Mouse (Mus musculus) C2C12 (cell line): ENCODE measurements around the gene Hecw2. TPM values are rescaled to one million over a fixed set of nuclear protein-coding genes. Genes with fewer than 3 reads are reported as not detected.

Experiments
- H3K27me3 ChIP-seq: one replicate; pipeline ENCODE4 v1.6.1; 2011; ENCODE audit not compliant: control insufficient read depth, insufficient read depth, insufficient read length
- H3K36me3 ChIP-seq: one replicate; pipeline ENCODE4 v1.6.1; 2011; ENCODE audit not compliant: control insufficient read depth, insufficient read depth
- H3K4me3 ChIP-seq: one replicate; pipeline ENCODE4 v1.5.1; 2011; ENCODE audit warnings: mild to moderate bottlenecking, control low read depth; ENCODE audit not compliant: poor library complexity, insufficient read depth, severe bottlenecking
- H3K79me2 ChIP-seq: one replicate; pipeline ENCODE4 v1.6.1; 2011; ENCODE audit not compliant: control insufficient read depth, insufficient read depth
- H3K79me3 ChIP-seq: one replicate; pipeline ENCODE4 v1.6.1; 2011; ENCODE audit warnings: low read depth, control low read depth
- H3ac ChIP-seq: one replicate; pipeline ENCODE3; 2011; ENCODE audit warnings: low read depth; ENCODE audit not compliant: control insufficient read depth, insufficient read length
- CEBPB ChIP-seq: IDR thresholded peaks from one replicate; pipeline ENCODE4 v1.6.1; 2011; ENCODE audit warnings: low read depth, mild to moderate bottlenecking, control low read depth, moderate library complexity
- CTCF ChIP-seq: IDR thresholded peaks from one replicate; pipeline ENCODE4 v1.5.1; 2011; ENCODE audit not compliant: control insufficient read depth, insufficient read depth, insufficient read length
- FOSL1 ChIP-seq: IDR thresholded peaks from one replicate; pipeline ENCODE4 v1.8.0; 2011; ENCODE audit warnings: mild to moderate bottlenecking, low read length; ENCODE audit not compliant: poor library complexity, insufficient read depth, severe bottlenecking
- MAX ChIP-seq: IDR thresholded peaks from one replicate; pipeline ENCODE4 v1.6.1; 2011; ENCODE audit warnings: mild to moderate bottlenecking, control low read depth
- MYOD1 ChIP-seq: IDR thresholded peaks from one replicate; pipeline ENCODE4 v1.6.1; 2011; ENCODE audit warnings: low read depth; ENCODE audit not compliant: control insufficient read depth, insufficient read length
- MYOG ChIP-seq: IDR thresholded peaks from one replicate; pipeline ENCODE4 v1.6.1; 2011; ENCODE audit not compliant: control insufficient read depth, insufficient read length; ENCODE audit errors: extremely low read depth
- USF1 ChIP-seq: IDR thresholded peaks from one replicate; pipeline ENCODE4 v1.6.1; 2011; ENCODE audit warnings: low read depth, mild to moderate bottlenecking, control low read depth, moderate library complexity
- polyA plus RNA-seq: library from polyadenylated mRNA; unstranded; fragments of >200 nt; fragmentation: generic; extraction: Trizol; gene quantifications from one replicate; pipeline ENCODE4 v1.2.1, GENCODE M21; 2012; ENCODE audit warnings: missing spikeins

The Hecw2 gene
- polyA plus RNA-seq, 1 experiment, result 1.2 TPM

DNA sequence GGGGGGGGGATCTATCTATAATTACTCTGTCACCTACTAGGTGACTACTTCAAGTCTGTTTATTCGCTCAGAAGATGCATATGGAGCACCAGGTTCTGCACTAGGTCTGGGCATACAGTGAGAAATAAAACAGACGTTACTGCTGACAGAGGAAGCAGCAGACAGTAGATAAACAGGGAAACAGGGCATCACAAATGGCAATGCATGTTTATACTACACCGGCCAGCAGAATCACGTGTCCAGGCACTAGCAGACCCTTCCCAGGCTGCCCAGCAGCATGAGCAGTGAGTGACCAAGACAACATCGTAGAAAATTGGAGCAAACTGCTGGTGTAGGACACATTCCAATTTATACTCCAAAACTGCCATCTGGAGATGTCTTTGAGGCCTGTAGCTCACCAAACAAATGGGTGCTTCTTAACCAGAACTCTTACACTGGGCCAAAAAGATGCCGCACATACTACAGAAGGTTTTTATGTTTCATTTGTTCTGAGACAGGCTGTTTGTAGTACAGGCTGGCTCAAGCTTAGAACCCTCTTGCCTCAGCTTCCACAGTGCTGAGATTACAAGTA is 41.7 kb downstream of the Hecw2 start:
- Histone ChIP-seq H3K79me2 (no peaks in the 10 kb centered on the region), H3ac (no peak overlapping the region), H3K27me3 (no peaks in the 10 kb centered on the region), H3K4me3 (no peak overlapping the region), H3K36me3 (no peaks in the 10 kb centered on the region), H3K79me3 (no peaks in the 10 kb centered on the region)
- TF ChIP-seq MYOG (no peak), CTCF (no peak)

- TF ChIP-seq CTCF, result no peak
- TF ChIP-seq FOSL1, result no peak
- TF ChIP-seq MAX, result no peak
- TF ChIP-seq CEBPB, result no peak
- TF ChIP-seq MYOD1, result no peak
- TF ChIP-seq MYOG, result no peak
- no peak for TF ChIP-seq USF1
Measured at GRCm38 (mm10) chr1:54145106-54145505, 49.9 kb downstream of the Hecw2 start.

GRCm38 (mm10) chr1:54133802-54134436 is 61.0 kb downstream of the Hecw2 start:
- no peaks in the 10 kb centered on the region for H3K36me3 ChIP-seq
- no peaks in the 10 kb centered on the region for H3K79me2 ChIP-seq
- no peaks in the 10 kb centered on the region for H3K27me3 ChIP-seq
- no peaks in the 10 kb centered on the region for H3K79me3 ChIP-seq
- no peak overlapping the region for H3ac ChIP-seq
- no peak overlapping the region for H3K4me3 ChIP-seq
- TF ChIP-seq MYOG, result no peak

More at GRCm38 (mm10) chr1:54145106-54145505, 49.9 kb downstream of the Hecw2 start:
- Histone ChIP-seq H3K4me3 (no peak overlapping the region), H3K36me3 (no peaks in the 10 kb centered on the region), H3ac (no peak overlapping the region), H3K79me2 (no peaks in the 10 kb centered on the region), H3K27me3 (no peaks in the 10 kb centered on the region), H3K79me3 (no peaks in the 10 kb centered on the region)

DNA sequence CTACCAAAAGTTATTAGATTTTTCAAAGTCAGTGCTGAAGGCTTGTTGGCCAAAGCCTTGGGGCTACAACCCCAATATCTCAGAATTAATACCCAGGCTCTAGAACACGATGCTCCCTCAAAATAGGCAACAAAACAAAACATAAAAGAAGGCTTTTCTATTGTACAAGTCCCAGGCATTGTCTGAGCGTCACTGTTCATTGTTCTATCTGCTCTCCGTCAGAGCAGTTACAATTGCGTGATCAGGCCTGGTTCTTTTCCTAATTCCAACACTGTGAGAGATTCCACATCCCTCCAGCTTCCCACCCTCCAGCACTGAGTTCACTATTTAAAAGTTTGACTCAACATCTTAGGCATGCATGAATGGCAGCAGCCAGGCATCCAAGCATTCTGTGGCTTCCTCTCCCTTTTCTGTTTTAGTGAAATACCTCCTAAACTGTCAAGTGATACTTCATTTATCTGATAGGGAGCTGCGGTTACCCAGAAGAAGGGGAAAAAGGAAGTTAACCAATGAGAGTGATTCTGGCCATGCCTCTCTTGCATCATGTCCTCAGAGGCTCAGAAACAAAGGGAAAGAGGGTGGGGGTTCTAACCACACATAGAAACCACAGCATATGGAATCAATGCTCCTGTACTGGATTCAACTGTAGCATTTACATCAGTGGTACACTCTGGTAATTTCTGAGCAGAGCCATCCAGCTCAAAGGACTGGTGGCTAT is 66.1 kb downstream of the Hecw2 start:
- TF ChIP-seq CEBPB, result peak; percentile 96
- TF ChIP-seq FOSL1, result no peak
- no peak for TF ChIP-seq CTCF
- Histone ChIP-seq H3K79me2 (no peaks in the 10 kb centered on the region), H3K27me3 (no peaks in the 10 kb centered on the region), H3K36me3 (no peaks in the 10 kb centered on the region), H3ac (no peak overlapping the region), H3K4me3 (no peak overlapping the region), H3K79me3 (no peaks in the 10 kb centered on the region)

GRCm38 (mm10) chr1:54126991-54127742 is 67.8 kb downstream of the Hecw2 start:
- H3K79me3 ChIP-seq, result no peaks in the 10 kb centered on the region
- no peak overlapping the region for H3K4me3 ChIP-seq
- no peak overlapping the region for H3ac ChIP-seq
- H3K27me3 ChIP-seq, result no peaks in the 10 kb centered on the region
- no peaks in the 10 kb centered on the region for H3K79me2 ChIP-seq
- H3K36me3 ChIP-seq, result no peaks in the 10 kb centered on the region
- no peak for TF ChIP-seq MYOD1
- TF ChIP-seq CTCF, result no peak
- no peak for TF ChIP-seq MYOG
- TF ChIP-seq USF1, result no peak
- TF ChIP-seq FOSL1, result no peak
- no peak for TF ChIP-seq MAX
- no peak for TF ChIP-seq CEBPB

- Histone ChIP-seq H3K36me3 (no peaks in the 10 kb centered on the region), H3ac (no peak overlapping the region), H3K79me2 (no peaks in the 10 kb centered on the region), H3K79me3 (no peaks in the 10 kb centered on the region), H3K4me3 (no peak overlapping the region), H3K27me3 (no peaks in the 10 kb centered on the region)
- TF ChIP-seq MYOG, result no peak
- TF ChIP-seq MAX, result no peak
- no peak for TF ChIP-seq MYOD1
- TF ChIP-seq FOSL1, result no peak
- no peak for TF ChIP-seq CTCF
- TF ChIP-seq USF1, result no peak
- no peak for TF ChIP-seq CEBPB
Measured at GRCm38 (mm10) chr1:54122551-54122950, 72.4 kb downstream of the Hecw2 start.
